Mouse (Mus musculus): ENCODE measurements at regions not wholly inside any gene's neighbourhood (a gene's known extent, or its start where the extent isn't known, plus 50 kb on each side); places are given as distances from the start of the nearest gene placed in this dataset.

DNA sequence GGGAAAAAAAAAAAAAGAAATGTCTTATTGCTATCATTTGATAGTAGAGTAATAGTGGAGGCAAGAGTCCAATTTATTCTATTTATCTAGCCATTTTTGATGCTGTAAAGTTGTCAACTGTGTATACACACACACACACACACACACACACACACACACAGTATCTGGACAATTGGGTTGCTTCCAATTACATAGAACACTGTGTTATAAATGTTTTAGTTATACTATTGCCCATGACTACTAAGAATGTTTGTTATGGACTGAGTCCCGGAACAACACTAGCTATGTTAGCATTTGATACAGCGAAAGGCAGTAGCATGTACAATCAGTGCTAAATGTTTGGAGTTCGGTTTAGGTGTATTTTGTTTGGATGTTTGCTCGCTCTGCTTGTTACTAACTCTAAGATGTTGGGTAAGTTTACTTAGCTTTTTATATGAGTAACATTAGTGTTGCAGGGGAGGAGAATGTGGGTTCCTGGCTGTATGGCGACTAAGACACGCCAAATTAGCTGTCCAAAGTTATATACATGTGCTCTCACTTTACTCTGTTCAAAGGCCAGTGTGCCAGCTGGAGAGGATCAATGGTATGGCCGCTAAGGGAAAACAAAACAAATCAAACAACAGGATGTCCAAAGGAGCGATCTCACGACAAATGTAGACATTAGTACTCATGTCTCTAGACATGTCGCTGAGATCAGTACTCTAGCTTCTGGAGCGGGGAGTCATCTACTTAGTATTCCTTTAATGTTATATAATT, 147.6 kb downstream of the Cysltr2 start:
- TF ChIP-seq GABPA (IDR thresholded peaks at IDR 0.05; ENCODE audit: insufficient replicate concordance, low read depth, low read length) (no peak), ZNF384 (IDR thresholded peaks at IDR 0.05; ENCODE audit: low read depth, low read length) (no peak), HCFC1 (IDR thresholded peaks at IDR 0.05; ENCODE audit: low read depth, low read length) (no peak), EP300 (IDR thresholded peaks at IDR 0.05; ENCODE audit: low read length) (no peak), KAT2A (IDR thresholded peaks at IDR 0.05; ENCODE audit: insufficient replicate concordance, low read length) (no peak), ZC3H11A (IDR thresholded peaks at IDR 0.05; ENCODE audit: low read depth, low read length) (no peak), USF1 (IDR thresholded peaks at IDR 0.05; ENCODE audit: low read depth, low read length) (no peak), JUN (IDR thresholded peaks at IDR 0.05; ENCODE audit: insufficient read depth, low read depth, low read length) (no peak), POLR2AphosphoS2 (IDR thresholded peaks at IDR 0.05; ENCODE audit: low read depth, low read length) (no peak), CTCF (conservative IDR thresholded peaks at IDR 0.05 in 1 of 2, IDR thresholded peaks at IDR 0.05 in 1 of 2; ENCODE audit: low read depth in 2 of 2, low read length in 2 of 2) (no peak)
